Mouse (Mus musculus): ENCODE measurements around the gene Cyp11a1. TPM values are rescaled to one million over a fixed set of nuclear protein-coding genes. Genes with fewer than 3 reads are reported as not detected.

The Cyp11a1 gene
- polyA plus RNA-seq, 1 experiment from 2014 or later, result 0.42 TPM

DNA sequence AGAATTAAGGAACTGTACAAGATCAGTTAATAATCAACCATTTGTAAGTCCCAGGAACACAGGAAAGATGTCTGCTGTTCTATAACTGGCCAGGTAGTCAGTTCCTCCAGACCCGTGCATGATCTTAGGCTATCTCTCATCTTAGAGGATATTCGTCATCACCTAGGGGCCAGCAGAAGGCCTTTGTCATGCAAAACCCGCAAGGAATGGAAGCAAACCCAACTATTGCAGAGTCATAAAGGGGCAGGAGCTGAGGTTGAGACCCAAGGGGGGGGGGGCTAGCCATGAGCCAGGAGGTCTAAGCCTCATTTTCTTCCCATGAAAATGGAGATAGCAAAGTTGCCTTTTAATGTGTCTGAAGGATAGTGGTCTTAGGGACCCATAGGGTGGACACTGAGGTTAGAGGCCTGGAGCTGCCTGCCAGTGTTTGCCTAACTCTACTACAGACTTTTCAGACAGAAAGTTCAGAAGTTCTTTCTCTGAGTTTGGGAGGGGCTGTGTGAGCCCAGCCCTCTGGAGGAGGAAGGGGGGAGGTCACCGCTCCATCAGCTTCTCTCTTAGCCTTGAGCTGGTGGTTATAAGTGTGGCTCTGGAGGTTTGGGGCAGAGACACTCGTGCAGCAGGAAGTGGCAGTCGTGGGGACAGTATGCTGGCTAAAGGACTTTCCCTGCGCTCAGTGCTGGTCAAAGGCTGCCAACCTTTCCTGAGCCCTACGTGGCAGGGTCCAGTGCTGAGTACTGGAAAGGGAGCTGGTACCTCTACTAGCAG, 8.4 kb downstream of the Cyp11a1 start:
- Histone ChIP-seq H3K27me3 (no peaks in the 10 kb centered on the region), H3K36me3 (no peaks in the 10 kb centered on the region), H3K4me2 (replicated peaks) (no peak overlapping the region), H3K9me3 (no peaks in the 10 kb centered on the region), H3K4me1 (peaks cover 15% of the 10 kb centered on the region; the same call in 1 of the 2 replicates), H3K4me3 (no peak overlapping the region), H3K27ac (replicated peaks) (no peak overlapping the region), H3K9ac (replicated peaks) (no peak overlapping the region)
- no peak for ATAC-seq (ENCODE audit: low FRiP score, low read depth)
- WGBS, result 75% methylated on average over 8 of the region's 8 CpGs

GRCm38 (mm10) chr9:58015856-58016255, 9.6 kb downstream of the Cyp11a1 start:
- Histone ChIP-seq H3K4me3 (no peak overlapping the region), H3K36me3 (no peaks in the 10 kb centered on the region), H3K27ac (replicated peaks) (no peak overlapping the region), H3K9me3 (no peaks in the 10 kb centered on the region), H3K4me2 (replicated peaks) (no peak overlapping the region), H3K4me1 (peaks cover 15% of the 10 kb centered on the region; the same call in 1 of the 2 replicates), H3K9ac (replicated peaks) (no peak overlapping the region), H3K27me3 (no peaks in the 10 kb centered on the region)
- 84% methylated on average over 6 of the region's 6 CpGs for WGBS
- no peak for ATAC-seq (ENCODE audit: low FRiP score, low read depth)

DNA sequence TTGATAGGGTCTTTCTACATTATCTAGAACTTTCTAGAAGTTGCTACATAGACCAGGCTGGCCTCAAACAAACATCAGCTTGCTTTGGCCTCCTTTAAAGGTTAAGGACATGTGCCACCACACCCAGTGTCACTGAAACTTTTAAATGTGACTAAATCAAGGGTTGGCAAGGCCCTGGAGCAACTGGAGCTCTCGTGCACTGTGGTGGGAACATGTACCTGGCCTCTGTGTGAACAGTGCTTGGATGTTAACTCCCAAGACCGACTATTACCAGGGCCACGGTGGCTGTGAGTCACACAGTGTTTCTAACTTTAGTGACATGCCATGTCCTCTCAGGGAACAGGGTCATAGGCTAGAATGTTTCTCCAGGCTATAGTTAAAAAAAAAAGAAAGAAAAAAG, 10.8 kb downstream of the Cyp11a1 start:
- ATAC-seq (ENCODE audit: low FRiP score, low read depth), result no peak
- Histone ChIP-seq H3K4me3 (no peak overlapping the region), H3K27ac (replicated peaks) (no peak overlapping the region), H3K9me3 (no peaks in the 10 kb centered on the region), H3K27me3 (no peaks in the 10 kb centered on the region), H3K4me2 (replicated peaks) (no peak overlapping the region), H3K4me1 (peaks cover 6% of the 10 kb centered on the region; the same call in 1 of the 2 replicates), H3K9ac (replicated peaks) (no peak overlapping the region), H3K36me3 (no peaks in the 10 kb centered on the region)
- WGBS, result 85% methylated on average over 3 of the region's 3 CpGs

GRCm38 (mm10) chr9:58018385-58018784, 12.2 kb downstream of the Cyp11a1 start:
- H3K36me3 ChIP-seq, result no peaks in the 10 kb centered on the region
- WGBS, result 82% methylated on average over 5 of the region's 5 CpGs
- no peaks in the 10 kb centered on the region for H3K27me3 ChIP-seq
- H3K9ac ChIP-seq (replicated peaks), result no peak overlapping the region
- H3K9me3 ChIP-seq, result no peaks in the 10 kb centered on the region
- H3K27ac ChIP-seq (replicated peaks), result no peak overlapping the region
- no peak overlapping the region for H3K4me3 ChIP-seq
- no peaks in the 10 kb centered on the region for H3K4me1 ChIP-seq
- no peak for ATAC-seq (ENCODE audit: low FRiP score, low read depth)
- no peak overlapping the region for H3K4me2 ChIP-seq (replicated peaks)

GRCm38 (mm10) chr9:58025995-58026394, 19.8 kb downstream of the Cyp11a1 start:
- H3K4me3 ChIP-seq, result no peak overlapping the region
- no peaks in the 10 kb centered on the region for H3K9me3 ChIP-seq
- ATAC-seq (ENCODE audit: low FRiP score, low read depth), result no peak
- H3K36me3 ChIP-seq, result no peaks in the 10 kb centered on the region
- H3K9ac ChIP-seq (replicated peaks), result no peak overlapping the region
- WGBS, result 93% methylated on average over 9 of the region's 9 CpGs
- H3K27ac ChIP-seq (replicated peaks), result no peak overlapping the region
- no peaks in the 10 kb centered on the region for H3K4me1 ChIP-seq
- H3K4me2 ChIP-seq (replicated peaks), result no peak overlapping the region
- H3K27me3 ChIP-seq, result no peaks in the 10 kb centered on the region

DNA sequence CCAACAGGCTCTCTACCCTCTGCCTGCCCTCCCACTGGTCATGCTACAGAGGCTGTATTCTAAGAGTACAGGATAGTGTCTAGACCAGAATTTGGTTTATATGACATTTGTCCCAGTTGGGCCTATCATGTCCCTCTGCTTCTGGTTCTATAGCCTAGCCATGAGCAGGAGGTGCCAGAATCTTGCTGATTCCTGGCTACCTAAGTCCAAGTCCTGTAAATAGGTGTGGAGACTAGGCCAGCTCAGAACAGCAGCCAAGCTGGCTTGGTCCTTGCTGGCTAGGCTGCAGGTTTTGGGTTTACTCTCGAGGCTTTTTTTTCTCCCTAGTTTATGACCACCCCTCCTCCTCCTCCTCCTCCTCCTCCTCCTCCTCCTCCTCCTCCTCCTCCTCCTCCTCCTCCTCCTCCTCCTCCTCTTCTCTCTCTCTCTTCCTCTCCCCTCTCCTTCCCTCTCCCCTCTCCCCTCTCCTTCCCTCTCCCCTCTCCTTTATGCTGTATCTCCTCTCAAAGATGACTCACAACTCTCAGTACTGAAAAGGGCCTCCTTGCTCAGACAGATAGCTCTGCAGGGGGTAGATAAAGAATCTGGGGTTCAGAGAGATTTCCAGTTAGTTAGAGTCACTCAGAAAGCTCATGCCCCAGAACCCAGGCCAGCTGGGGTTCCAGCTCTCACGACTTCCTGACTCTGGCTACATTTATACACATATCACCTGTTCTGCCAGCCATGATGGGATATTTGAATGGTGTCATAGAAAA, 21.4 kb downstream of the Cyp11a1 start:
- H3K9ac ChIP-seq (replicated peaks), result no peak overlapping the region
- no peak overlapping the region for H3K27ac ChIP-seq (replicated peaks)
- 54% methylated on average over 2 of the region's 2 CpGs for WGBS
- no peaks in the 10 kb centered on the region for H3K9me3 ChIP-seq
- H3K36me3 ChIP-seq, result no peaks in the 10 kb centered on the region
- no peak overlapping the region for H3K4me3 ChIP-seq
- H3K27me3 ChIP-seq, result no peaks in the 10 kb centered on the region
- H3K4me2 ChIP-seq (replicated peaks), result no peak overlapping the region
- ATAC-seq (ENCODE audit: low FRiP score, low read depth), result no peak
- no peaks in the 10 kb centered on the region for H3K4me1 ChIP-seq

GRCm38 (mm10) chr9:58028841-58029240, 22.6 kb downstream of the Cyp11a1 start:
- ATAC-seq (ENCODE audit: low FRiP score, low read depth), result no peak
- Histone ChIP-seq H3K27me3 (0 out of 2 replicates have a peak, but pooled peaks cover 5% of the 10 kb centered on the region), H3K27ac (replicated peaks) (no peak overlapping the region), H3K36me3 (no peaks in the 10 kb centered on the region), H3K9ac (replicated peaks) (no peak overlapping the region), H3K9me3 (no peaks in the 10 kb centered on the region), H3K4me3 (no peak overlapping the region), H3K4me1 (no peaks in the 10 kb centered on the region), H3K4me2 (replicated peaks) (no peak overlapping the region)
- 80% methylated on average over 5 of the region's 5 CpGs for WGBS

DNA sequence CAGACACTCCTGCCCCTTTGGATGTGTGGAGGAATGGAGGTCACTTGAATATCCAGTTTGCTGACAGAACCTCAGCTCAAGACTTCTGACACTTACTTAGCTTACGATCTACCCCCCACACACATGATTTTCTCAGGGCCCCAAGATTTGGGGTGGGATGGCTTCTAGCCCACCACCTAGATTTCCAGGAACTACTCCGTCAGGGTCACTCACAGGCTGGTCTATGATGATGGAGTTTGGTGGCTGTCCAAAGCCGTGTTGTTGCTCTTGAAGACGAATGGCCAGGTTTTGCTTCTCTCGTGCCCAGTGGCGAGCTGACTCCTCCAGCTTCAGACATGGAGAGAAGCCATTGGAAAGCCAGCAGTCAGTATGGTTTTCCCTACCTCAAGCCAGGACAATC, 23.4 kb downstream of the Cyp11a1 start:
- no peaks in the 10 kb centered on the region for H3K9me3 ChIP-seq
- no peak overlapping the region for H3K4me3 ChIP-seq
- no peaks in the 10 kb centered on the region for H3K36me3 ChIP-seq
- 0 out of 2 replicates have a peak, but pooled peaks cover 6% of the 10 kb centered on the region for H3K27me3 ChIP-seq
- 90% methylated on average over 6 of the region's 6 CpGs for WGBS
- no peaks in the 10 kb centered on the region for H3K4me1 ChIP-seq
- ATAC-seq (ENCODE audit: low FRiP score, low read depth), result no peak
- no peak overlapping the region for H3K27ac ChIP-seq (replicated peaks)
- H3K4me2 ChIP-seq (replicated peaks), result no peak overlapping the region
- no peak overlapping the region for H3K9ac ChIP-seq (replicated peaks)

DNA sequence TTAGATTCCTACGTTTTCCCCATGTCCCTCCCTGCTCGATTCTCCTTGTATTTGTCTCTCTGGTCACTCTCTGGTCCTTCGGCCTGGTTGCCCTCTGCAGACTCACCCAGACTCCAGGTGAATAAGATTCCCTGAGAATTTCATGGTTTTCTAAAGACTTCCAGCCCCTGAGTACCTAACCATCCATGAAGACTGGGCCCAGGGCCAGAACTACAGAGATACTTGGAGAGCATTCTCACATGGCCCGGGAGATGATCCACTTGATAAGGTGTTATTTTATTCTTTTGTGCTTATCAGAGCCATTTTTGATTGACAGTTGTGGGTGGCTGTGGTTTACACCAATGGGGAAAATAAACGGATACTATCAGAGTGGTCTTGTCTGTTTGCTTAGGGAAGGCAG, 25.7 kb downstream of the Cyp11a1 start:
- 84% methylated on average over 5 of the region's 5 CpGs for WGBS
- Histone ChIP-seq H3K4me1 (no peaks in the 10 kb centered on the region), H3K36me3 (no peaks in the 10 kb centered on the region), H3K27me3 (peaks cover 20% of the 10 kb centered on the region), H3K4me2 (replicated peaks) (no peak overlapping the region), H3K4me3 (no peak overlapping the region), H3K27ac (replicated peaks) (no peak overlapping the region), H3K9me3 (no peaks in the 10 kb centered on the region), H3K9ac (replicated peaks) (no peak overlapping the region)
- no peak for ATAC-seq (ENCODE audit: low FRiP score, low read depth)

DNA sequence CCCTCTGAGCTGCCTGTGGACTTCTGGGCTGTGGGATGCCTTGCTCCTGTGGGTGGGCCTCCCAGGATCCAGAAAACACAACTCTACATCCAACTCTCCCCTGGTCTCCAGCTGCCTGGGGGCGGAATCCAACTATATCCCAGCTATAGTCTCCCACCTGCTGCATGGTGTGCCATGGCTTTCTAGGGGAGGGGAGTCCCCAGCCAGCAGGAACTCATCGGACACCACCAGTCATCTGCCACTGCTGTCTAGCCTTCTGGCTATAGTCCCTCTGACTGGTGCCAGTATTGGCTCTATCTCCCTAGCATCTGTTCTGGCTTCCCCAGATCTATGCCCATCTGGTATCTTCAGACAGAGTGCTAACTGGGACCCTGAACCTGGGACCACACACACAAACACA, 29.3 kb downstream of the Cyp11a1 start:
- no peak for ATAC-seq (ENCODE audit: low FRiP score, low read depth)
- H3K4me1 ChIP-seq, result peaks cover 23% of the 10 kb centered on the region
- no peak overlapping the region for H3K4me3 ChIP-seq
- no peaks in the 10 kb centered on the region for H3K9me3 ChIP-seq
- no peak overlapping the region for H3K4me2 ChIP-seq (replicated peaks)
- 93% methylated on average over 2 of the region's 2 CpGs for WGBS
- no peaks in the 10 kb centered on the region for H3K36me3 ChIP-seq
- H3K27me3 ChIP-seq, result peaks cover 49% of the 10 kb centered on the region
- no peak overlapping the region for H3K27ac ChIP-seq (replicated peaks)
- no peak overlapping the region for H3K9ac ChIP-seq (replicated peaks)

- Histone ChIP-seq H3K4me2 (replicated peaks) (no peak overlapping the region), H3K4me3 (no peak overlapping the region), H3K9me3 (no peaks in the 10 kb centered on the region), H3K27me3 (peaks cover 51% of the 10 kb centered on the region), H3K4me1 (peaks cover 29% of the 10 kb centered on the region), H3K9ac (replicated peaks) (no peak overlapping the region), H3K27ac (replicated peaks) (no peak overlapping the region), H3K36me3 (no peaks in the 10 kb centered on the region)
- 75% methylated on average over 7 of the region's 7 CpGs for WGBS
- ATAC-seq (ENCODE audit: low FRiP score, low read depth), result no peak
Measured at GRCm38 (mm10) chr9:58035951-58036698, 29.9 kb downstream of the Cyp11a1 start.

DNA sequence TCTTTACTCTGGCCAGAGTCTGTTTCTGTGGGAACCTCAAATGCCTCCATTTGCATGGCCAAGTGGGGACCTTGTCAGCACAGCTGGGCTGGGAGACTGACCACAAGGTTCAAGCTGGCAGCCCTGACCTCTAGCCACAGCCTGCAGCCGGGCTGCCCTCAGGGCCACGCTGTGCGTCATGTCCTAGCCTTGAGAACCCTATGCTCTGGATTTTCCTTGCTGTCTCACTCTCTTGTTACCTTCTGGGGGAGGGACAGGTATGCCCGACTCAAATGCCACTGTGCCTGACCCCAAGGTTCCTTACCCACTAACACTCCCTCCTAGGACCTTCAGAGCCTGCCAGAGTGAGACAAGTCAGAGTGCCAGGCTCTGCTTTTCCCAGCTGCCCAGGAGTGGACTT, 30.8 kb downstream of the Cyp11a1 start:
- 73% methylated on average over 4 of the region's 4 CpGs for WGBS
- H3K36me3 ChIP-seq, result no peaks in the 10 kb centered on the region
- peaks cover 38% of the 10 kb centered on the region for H3K4me1 ChIP-seq
- H3K9ac ChIP-seq (replicated peaks), result no peak overlapping the region
- no peak overlapping the region for H3K27ac ChIP-seq (replicated peaks)
- peaks cover 57% of the 10 kb centered on the region for H3K27me3 ChIP-seq
- no peak overlapping the region for H3K4me2 ChIP-seq (replicated peaks)
- no peak for ATAC-seq (ENCODE audit: low FRiP score, low read depth)
- H3K4me3 ChIP-seq, result no peak overlapping the region
- no peaks in the 10 kb centered on the region for H3K9me3 ChIP-seq

Measured in midbrain, embryonic 12.5 days (tissue).